In the genomic region with DNA sequence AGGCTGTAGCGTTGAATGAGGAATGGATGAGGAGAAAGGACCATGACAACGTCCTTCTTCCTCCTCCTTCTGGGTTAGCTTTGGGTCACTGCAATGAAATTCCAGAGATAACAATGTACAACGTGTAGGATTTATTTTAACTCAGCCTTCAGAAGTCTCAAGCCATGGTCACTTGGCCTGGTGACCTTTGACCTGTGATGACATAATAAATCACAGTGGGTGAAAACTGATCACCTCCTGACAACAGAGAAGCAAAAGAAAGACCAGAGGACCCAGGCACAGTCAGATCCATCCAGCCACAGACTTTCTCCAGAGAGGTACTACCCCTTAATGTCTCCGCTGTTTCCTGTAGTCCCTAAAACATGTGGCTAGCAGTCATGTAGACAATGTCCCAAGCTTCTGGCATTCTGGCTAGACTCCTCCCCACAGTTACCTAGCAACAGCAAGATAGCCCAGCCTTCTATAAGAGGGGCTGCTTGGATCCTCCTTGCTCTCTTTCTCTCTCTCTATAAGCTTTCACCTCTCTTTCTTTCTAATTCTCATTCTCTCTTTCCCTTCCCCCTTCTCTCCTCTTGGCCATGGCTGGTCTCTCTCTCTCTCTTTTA, we compare ENCODE assay signal across 20 mouse cellular contexts.
DNase-seq lines count a peak whose midpoint lies in the region; ATAC-seq lines count a peak whose summit lies in the region.
"Had no signal": no experiment of that assay in that cellular context is flagged by ENCODE, and none has a peak within 500 bp of the region (broad histone marks: within the 10 kb centered on the region; RNA-seq: fewer than 3 reads in every experiment).

No protein-coding gene starts in this region.

- 0 out of 2 replicates have a peak, but pooled peaks have one; percentile 44 for ATAC-seq in kidney, embryonic 14.5 days (ENCODE audit: low FRiP score, low TSS enrichment)
- ATAC-seq in kidney, embryonic 16.5 days (ENCODE audit: low FRiP score, low TSS enrichment): no peak; the same call in 1 of the 2 replicates
- ATAC-seq: forebrain, embryonic 15.5 days; intestine, embryonic 15.5 days had no signal

- DNase-seq in embryo, embryonic 10 days (ENCODE audit: low spot score): peak; percentile 70
- no peak for DNase-seq in embryo, embryonic 11 days
- peak; percentile 47 for DNase-seq in embryo, embryonic 10.5 days (ENCODE audit: low spot score)
- peak; percentile 62 for DNase-seq in embryo, embryonic 9.5 days (ENCODE audit: extremely low spot score)
- no peak for DNase-seq in lung, postnatal 25 days (ENCODE audit: low spot score)
- DNase-seq: cerebellum, adult 11 months; cerebellum, adult 8-10 months; cerebellum, postnatal 14 days; gastrocnemius, postnatal 10 days; heart, adult 2 months; heart, postnatal 14 days had no signal

- 0 out of 2 replicates have a peak, but pooled peaks cover 3% of the 10 kb centered on the region for H3K4me1 ChIP-seq in kidney, embryonic 14.5 days (ENCODE audit: control insufficient read depth, insufficient read depth, low read length)
- H3K4me1 ChIP-seq in kidney, embryonic 16.5 days (ENCODE audit: insufficient read depth, low read length): no peaks in the 10 kb centered on the region
- H3K4me1 ChIP-seq: embryonic facial prominence, embryonic 15.5 days; forebrain, embryonic 15.5 days; heart, embryonic 15.5 days; hindbrain, embryonic 10.5 days; intestine, embryonic 15.5 days had no signal

- H3K4me3 ChIP-seq in kidney, embryonic 14.5 days (ENCODE audit: low read length): no peak overlapping the region
- H3K4me3 ChIP-seq in kidney, embryonic 16.5 days (ENCODE audit: low read length): no peak overlapping the region
- H3K4me3 ChIP-seq: embryonic facial prominence, embryonic 15.5 days; forebrain, embryonic 15.5 days; heart, adult 2 months; heart, embryonic 15.5 days; hindbrain, embryonic 10.5 days; intestine, embryonic 15.5 days had no signal

- H3K4me2 ChIP-seq in kidney, embryonic 14.5 days (replicated peaks; ENCODE audit: low read depth, low read length): no peak overlapping the region
- no peak overlapping the region for H3K4me2 ChIP-seq in kidney, embryonic 16.5 days (replicated peaks; ENCODE audit: low read depth, low read length)
- H3K4me2 ChIP-seq: embryonic facial prominence, embryonic 15.5 days; forebrain, embryonic 15.5 days; heart, embryonic 11.5 days; heart, embryonic 15.5 days; hindbrain, embryonic 14.5 days; intestine, embryonic 15.5 days had no signal

- no peaks in the 10 kb centered on the region for H3K36me3 ChIP-seq in kidney, embryonic 14.5 days (ENCODE audit: control insufficient read depth, insufficient read depth, low read length)
- H3K36me3 ChIP-seq in kidney, embryonic 16.5 days (ENCODE audit: insufficient read depth, low read length): no peaks in the 10 kb centered on the region
- H3K36me3 ChIP-seq: embryonic facial prominence, embryonic 15.5 days; forebrain, embryonic 15.5 days; heart, embryonic 15.5 days; hindbrain, embryonic 10.5 days; intestine, embryonic 15.5 days had no signal

- H3K27me3 ChIP-seq in kidney, embryonic 14.5 days (ENCODE audit: control insufficient read depth, insufficient read depth, low read length): no peaks in the 10 kb centered on the region
- H3K27me3 ChIP-seq in kidney, embryonic 16.5 days (ENCODE audit: insufficient read depth, low read length): no peaks in the 10 kb centered on the region
- H3K27me3 ChIP-seq: embryonic facial prominence, embryonic 15.5 days; forebrain, embryonic 15.5 days; heart, embryonic 15.5 days; intestine, embryonic 15.5 days had no signal

- H3K9ac ChIP-seq in kidney, embryonic 14.5 days (ENCODE audit: low read depth, low read length): no peak overlapping the region
- no peak overlapping the region for H3K9ac ChIP-seq in kidney, embryonic 16.5 days (replicated peaks; ENCODE audit: low read length)
- H3K9ac ChIP-seq: embryonic facial prominence, embryonic 15.5 days; forebrain, embryonic 15.5 days; heart, embryonic 15.5 days; hindbrain, embryonic 14.5 days; intestine, embryonic 15.5 days had no signal

- no peak overlapping the region for H3K27ac ChIP-seq in kidney, embryonic 14.5 days (ENCODE audit: low read depth, low read length)
- H3K27ac ChIP-seq in kidney, embryonic 16.5 days (ENCODE audit: low read length): no peak overlapping the region
- H3K27ac ChIP-seq: embryonic facial prominence, embryonic 15.5 days; forebrain, embryonic 15.5 days; heart, embryonic 15.5 days; hindbrain, embryonic 10.5 days; hindbrain, embryonic 14.5 days; intestine, embryonic 15.5 days had no signal

- 29% methylated on average over 4 of the region's 4 CpGs for WGBS in kidney, embryonic 14.5 days
- 26% methylated on average over 4 of the region's 4 CpGs for WGBS in kidney, embryonic 16.5 days

- H3K9me3 ChIP-seq in kidney, embryonic 14.5 days (ENCODE audit: control insufficient read depth, low read length): peaks cover 8% of the 10 kb centered on the region; the same call in 1 of the 2 replicates
- H3K9me3 ChIP-seq in kidney, embryonic 16.5 days (ENCODE audit: low read length): peaks cover 12% of the 10 kb centered on the region; the same call in 1 of the 2 replicates
- H3K9me3 ChIP-seq: embryonic facial prominence, embryonic 15.5 days; forebrain, embryonic 15.5 days; heart, embryonic 15.5 days; intestine, embryonic 15.5 days had no signal

Comparison
In these comparisons a context has a peak if more than half of its experiments do, and no peak if none do; other contexts are left out.
1. DNase-seq: peak in embryo, embryonic 10 days (single experiment), embryo, embryonic 10.5 days (single experiment) and embryo, embryonic 9.5 days (single experiment); none in embryo, embryonic 11 days (single experiment) and lung, postnatal 25 days (single experiment).